Mouse (Mus musculus) cortical plate, adult 2 months (tissue): ENCODE measurements around the gene Syn1.

Experiments
- CTCF ChIP-seq: fragments of 200-500 bp; IDR thresholded peaks from 2 replicates; pipeline ENCODE4 v1.5.1; 2011; ENCODE audit warnings: mild to moderate bottlenecking, control low read depth, low read length; ENCODE audit not compliant: insufficient read depth; ENCODE audit errors: extremely low read depth
- POLR2A ChIP-seq: fragments of 200-500 bp; IDR thresholded peaks from 2 replicates; pipeline ENCODE4 v1.6.1; 2011; ENCODE audit warnings: mild to moderate bottlenecking, low read length, control low read depth; ENCODE audit not compliant: insufficient read depth; ENCODE audit errors: extremely low read depth

DNA sequence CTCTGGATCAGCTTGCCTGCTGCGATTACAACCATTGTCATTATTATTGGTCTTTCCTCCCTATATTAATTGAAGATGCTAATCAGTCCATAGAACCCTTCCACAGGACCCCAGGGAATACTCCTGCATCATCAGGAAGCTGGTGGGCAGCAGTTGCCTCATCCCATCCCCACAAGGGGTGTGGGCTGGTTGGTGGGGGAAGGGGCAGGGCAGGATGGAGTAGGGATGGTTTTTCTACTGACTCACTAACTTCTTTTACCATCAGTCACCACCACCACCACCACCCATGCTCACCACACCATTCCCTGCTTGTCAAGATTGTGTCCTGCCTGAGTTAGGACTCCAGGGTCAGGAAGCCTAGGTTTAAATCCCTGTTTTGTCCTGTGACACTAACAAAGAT lies 51.6 kb downstream of the Syn1 start:
- TF ChIP-seq CTCF (no peak), POLR2A (no peak)
